Mouse (Mus musculus) T-cell, adult 2 months (primary cell): ENCODE measurements around the gene Gprc5c.

Experiments used
- DNase-seq: peaks from one replicate; pipeline ENCODE4 v3.0.0; 2022; ENCODE audit warnings: low spot score

Gene Gprc5c

GRCm38 (mm10) chr11:114850452-114851268, at the start of gene Gprc5c:
Gprc5c (plus strand) TSS chr11:114851152.
- no peak for DNase-seq

GRCm38 (mm10) chr11:114801906-114802305, 49.0 kb upstream of the Gprc5c start:
- no peak for DNase-seq

- DNase-seq = no peak
Measured at GRCm38 (mm10) chr11:114802540-114803267, 48.2 kb upstream of the Gprc5c start.

- DNase-seq = no peak
Measured at GRCm38 (mm10) chr11:114803990-114804389, 47.0 kb upstream of the Gprc5c start.

GRCm38 (mm10) chr11:114807025-114807424, 43.9 kb upstream of the Gprc5c start:
- DNase-seq = no peak

- peak; percentile 45 for DNase-seq
Measured at GRCm38 (mm10) chr11:114807686-114808427, 43.1 kb upstream of the Gprc5c start.

- DNase-seq = no peak
Measured at GRCm38 (mm10) chr11:114809371-114809770, 41.6 kb upstream of the Gprc5c start.

- no peak for DNase-seq
Measured at GRCm38 (mm10) chr11:114810344-114810743, 40.6 kb upstream of the Gprc5c start.

- DNase-seq = peak; percentile 74
Measured at GRCm38 (mm10) chr11:114812731-114813240, 38.2 kb upstream of the Gprc5c start.

- DNase-seq = no peak
Measured at GRCm38 (mm10) chr11:114814873-114815592, 35.9 kb upstream of the Gprc5c start.

GRCm38 (mm10) chr11:114816934-114817333, 34.0 kb upstream of the Gprc5c start:
- DNase-seq = no peak

GRCm38 (mm10) chr11:114818185-114818584, 32.8 kb upstream of the Gprc5c start:
- DNase-seq = no peak

- DNase-seq = no peak
Measured at GRCm38 (mm10) chr11:114819110-114819509, 31.8 kb upstream of the Gprc5c start.

GRCm38 (mm10) chr11:114820444-114820843, 30.5 kb upstream of the Gprc5c start:
- DNase-seq = no peak

- DNase-seq = no peak
Measured at GRCm38 (mm10) chr11:114821325-114821724, 29.6 kb upstream of the Gprc5c start.

- DNase-seq = no peak
Measured at GRCm38 (mm10) chr11:114822727-114823126, 28.2 kb upstream of the Gprc5c start.

- DNase-seq = no peak
Measured at GRCm38 (mm10) chr11:114823199-114823725, 27.7 kb upstream of the Gprc5c start.

GRCm38 (mm10) chr11:114826686-114827085, 24.3 kb upstream of the Gprc5c start:
- DNase-seq = no peak

- DNase-seq = no peak
Measured at GRCm38 (mm10) chr11:114829499-114830432, 21.2 kb upstream of the Gprc5c start.

GRCm38 (mm10) chr11:114830433-114830773, 20.5 kb upstream of the Gprc5c start:
- no peak for DNase-seq
